Mouse (Mus musculus) thymus, adult 2 months (tissue): ENCODE measurements around the gene Islr2. TPM values are rescaled to one million over a fixed set of nuclear protein-coding genes. Genes with fewer than 3 reads are reported as not detected.

Experiments
- DNase-seq: peaks from one replicate; pipeline ENCODE4 v3.0.0; 2021
- H3K27ac ChIP-seq: fragments of 200-500 bp; 2 replicates; pipeline ENCODE4 v1.5.1; 2012; ENCODE audit warnings: low read length, control low read depth; ENCODE audit not compliant: control insufficient read depth, insufficient read depth
- H3K27me3 ChIP-seq: fragments of 200-500 bp; 2 replicates; pipeline ENCODE4 v1.6.1; 2012; ENCODE audit warnings: mild to moderate bottlenecking, low read length, moderate library complexity, mixed read lengths; ENCODE audit not compliant: control insufficient read depth, insufficient read depth
- H3K36me3 ChIP-seq: fragments of 200-500 bp; 2 replicates; pipeline ENCODE4 v1.6.1; 2012; ENCODE audit warnings: mild to moderate bottlenecking, low read length, moderate library complexity; ENCODE audit not compliant: control insufficient read depth, insufficient read depth
- H3K4me1 ChIP-seq: fragments of 200-500 bp; replicated peaks from 2 replicates; pipeline ENCODE4 v1.6.1; 2012; ENCODE audit warnings: low read length; ENCODE audit not compliant: control insufficient read depth, insufficient read depth
- H3K4me3 ChIP-seq: fragments of 200-500 bp; 2 replicates; pipeline ENCODE4 v1.5.1; 2012; ENCODE audit warnings: mild to moderate bottlenecking, low read length, control low read depth, moderate library complexity; ENCODE audit not compliant: control insufficient read depth, insufficient read depth
- CTCF ChIP-seq: fragments of 200-500 bp; IDR thresholded peaks from 2 replicates; pipeline ENCODE4 v1.5.1; 2012; ENCODE audit warnings: mild to moderate bottlenecking, control low read depth, low read length, moderate library complexity, borderline replicate concordance; ENCODE audit not compliant: control insufficient read depth, poor library complexity, insufficient read depth; ENCODE audit errors: extremely low read depth
- POLR2A ChIP-seq: fragments of 200-500 bp; IDR thresholded peaks from 2 replicates; pipeline ENCODE4 v1.6.1; 2012; ENCODE audit warnings: mild to moderate bottlenecking, low read length, control low read depth, moderate library complexity; ENCODE audit not compliant: control insufficient read depth, poor library complexity, insufficient read depth; ENCODE audit errors: extremely low read depth
- WGBS: fragments of 180-500 bp; shearing (Covaris S2); methylation state at CpG from one replicate; pipeline ENCODE4 v1.1.7; 2018; 5-methylcytosine and 5-hydroxymethylcytosine counted together
- polyA plus RNA-seq: library from polyadenylated mRNA; depleted of rRNA; stranded (reverse); fragments of >200 nt; gene quantifications from 2 replicates; pipeline ENCODE4 v1.2.3, GENCODE M21; 2012

Gene Islr2
- polyA plus RNA-seq, 1 experiment = 0.50 TPM

DNA sequence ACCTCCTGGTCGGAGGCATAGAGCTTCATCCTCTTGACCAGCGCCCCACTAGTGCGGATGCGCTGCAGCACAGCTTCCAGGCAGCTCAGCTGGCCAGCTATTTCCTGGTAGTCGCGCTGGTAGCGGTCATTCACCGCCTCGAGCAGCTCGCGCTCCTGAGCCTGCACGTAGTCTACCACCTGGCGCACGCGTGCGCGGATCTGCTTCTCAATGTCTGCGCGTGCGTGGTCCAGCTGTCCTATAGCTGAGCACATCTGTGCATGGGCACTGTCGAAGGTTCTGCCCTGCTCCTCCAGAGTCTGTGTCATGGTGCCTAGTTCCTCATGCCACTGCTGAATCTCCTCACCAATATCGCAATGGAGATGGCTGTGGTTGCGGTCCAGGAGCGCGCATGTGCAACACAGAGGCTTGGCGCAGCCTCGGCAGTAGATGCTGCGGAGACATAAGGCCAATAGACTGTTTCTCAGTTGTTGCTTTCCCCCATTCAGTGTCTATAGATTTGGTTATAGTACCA lies 30.4 kb upstream of the Islr2 start:
- no peaks in the 10 kb centered on the region for H3K27me3 ChIP-seq
- TF ChIP-seq POLR2A = no peak
- TF ChIP-seq CTCF = no peak
- WGBS = 98% methylated on average over 28 of the region's 28 CpGs

DNA sequence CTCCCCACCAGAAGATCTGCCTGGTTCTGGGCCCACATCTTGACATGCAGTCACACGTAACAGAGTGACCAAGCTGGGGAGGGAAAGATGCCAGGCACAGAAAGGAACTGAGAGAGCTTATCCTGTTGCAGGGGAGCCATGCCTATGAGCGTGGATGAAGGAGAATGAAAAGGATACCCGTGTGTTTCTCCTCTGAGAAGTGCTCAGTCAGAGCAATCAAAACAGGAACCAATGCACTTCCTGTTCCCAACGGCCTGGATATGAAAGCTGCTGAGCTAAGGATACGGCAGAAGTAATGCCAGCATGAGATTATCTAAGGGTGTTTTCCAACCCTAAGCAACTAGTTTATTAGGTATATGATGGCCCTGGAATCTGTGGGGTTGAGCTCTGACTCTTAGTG lies 28.3 kb upstream of the Islr2 start:
- H3K4me3 ChIP-seq = no peak overlapping the region
- H3K27me3 ChIP-seq = no peaks in the 10 kb centered on the region
- TF ChIP-seq POLR2A (no peak), CTCF (no peak)
- peaks cover 47% of the 10 kb centered on the region for H3K36me3 ChIP-seq
- DNase-seq = no peak
- peaks cover 17% of the 10 kb centered on the region for H3K4me1 ChIP-seq
- 20% methylated on average over 5 of the region's 5 CpGs for WGBS
- peak overlapping the region; percentile 39; the same call in 1 of the 2 replicates for H3K27ac ChIP-seq

More for the DNA sequence above, 30.4 kb upstream of the Islr2 start:
- peaks cover 31% of the 10 kb centered on the region for H3K36me3 ChIP-seq
- no peak for DNase-seq
- H3K4me3 ChIP-seq = no peak overlapping the region
- H3K4me1 ChIP-seq = peaks cover 17% of the 10 kb centered on the region
- no peak overlapping the region for H3K27ac ChIP-seq

DNA sequence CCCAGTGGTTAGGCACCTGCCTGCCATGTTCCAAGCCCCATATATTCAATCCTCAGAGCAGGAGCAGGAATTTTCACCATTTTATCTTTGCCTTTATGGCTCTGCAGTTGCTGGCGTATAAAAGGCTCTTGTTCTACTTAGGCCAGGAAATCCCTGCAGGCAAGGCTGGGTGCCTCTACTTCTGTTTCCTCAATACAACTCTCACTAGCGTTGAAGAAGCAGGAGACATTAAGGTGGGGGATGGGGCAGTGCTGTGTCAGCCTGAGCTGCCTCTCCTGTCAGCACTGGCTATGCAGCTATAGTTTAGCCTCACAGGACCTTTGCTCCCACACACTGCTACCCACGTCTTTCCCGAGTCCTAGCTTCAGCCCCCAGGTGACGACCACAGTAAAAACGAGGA lies 27.6 kb upstream of the Islr2 start:
- DNase-seq = no peak
- TF ChIP-seq POLR2A (no peak), CTCF (no peak)
- 53% methylated on average over 6 of the region's 6 CpGs for WGBS
- H3K36me3 ChIP-seq = peaks cover 47% of the 10 kb centered on the region
- no peaks in the 10 kb centered on the region for H3K27me3 ChIP-seq
- no peak overlapping the region for H3K4me3 ChIP-seq
- no peak overlapping the region for H3K27ac ChIP-seq
- peaks cover 17% of the 10 kb centered on the region for H3K4me1 ChIP-seq

DNA sequence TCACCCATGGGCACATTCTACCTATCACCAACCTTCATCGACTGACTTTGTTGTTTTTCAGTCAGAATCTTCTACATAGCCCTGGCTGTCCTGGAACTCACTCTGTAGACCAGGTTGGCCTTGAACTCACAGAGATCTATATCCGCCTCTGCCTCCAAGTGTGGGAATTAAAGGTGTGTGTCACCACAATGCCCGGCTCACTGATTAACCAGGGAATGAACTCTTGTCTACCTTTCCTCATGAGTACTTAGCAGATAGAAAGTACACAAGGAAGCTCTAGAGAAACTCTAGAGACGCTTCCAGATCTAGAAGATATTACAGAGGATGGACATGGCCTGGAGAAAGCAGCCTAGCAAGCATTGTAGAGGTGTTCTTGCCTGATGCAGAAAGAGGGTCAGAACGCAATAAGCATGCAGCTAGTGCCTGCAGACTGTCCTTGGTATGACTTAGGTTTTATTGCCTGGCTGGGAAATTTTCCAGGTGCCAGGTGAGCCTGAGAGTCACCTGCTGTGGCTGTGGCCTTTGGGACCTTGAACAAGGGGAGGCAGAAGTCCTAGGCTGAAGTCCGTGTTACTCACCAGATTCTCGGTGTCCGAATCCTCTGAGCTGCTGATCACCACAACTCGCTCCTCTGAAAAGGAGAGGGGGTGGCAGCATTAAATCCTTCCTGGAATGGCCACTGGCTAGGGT lies 24.8 kb upstream of the Islr2 start:
- H3K27ac ChIP-seq = no peak overlapping the region
- TF ChIP-seq CTCF = no peak
- no peak for TF ChIP-seq POLR2A
- no peak for DNase-seq
- peaks cover 34% of the 10 kb centered on the region for H3K36me3 ChIP-seq
- peaks cover 18% of the 10 kb centered on the region for H3K4me1 ChIP-seq
- 99% methylated on average over 9 of the region's 9 CpGs for WGBS
- H3K4me3 ChIP-seq = no peak overlapping the region
- H3K27me3 ChIP-seq = no peaks in the 10 kb centered on the region

DNA sequence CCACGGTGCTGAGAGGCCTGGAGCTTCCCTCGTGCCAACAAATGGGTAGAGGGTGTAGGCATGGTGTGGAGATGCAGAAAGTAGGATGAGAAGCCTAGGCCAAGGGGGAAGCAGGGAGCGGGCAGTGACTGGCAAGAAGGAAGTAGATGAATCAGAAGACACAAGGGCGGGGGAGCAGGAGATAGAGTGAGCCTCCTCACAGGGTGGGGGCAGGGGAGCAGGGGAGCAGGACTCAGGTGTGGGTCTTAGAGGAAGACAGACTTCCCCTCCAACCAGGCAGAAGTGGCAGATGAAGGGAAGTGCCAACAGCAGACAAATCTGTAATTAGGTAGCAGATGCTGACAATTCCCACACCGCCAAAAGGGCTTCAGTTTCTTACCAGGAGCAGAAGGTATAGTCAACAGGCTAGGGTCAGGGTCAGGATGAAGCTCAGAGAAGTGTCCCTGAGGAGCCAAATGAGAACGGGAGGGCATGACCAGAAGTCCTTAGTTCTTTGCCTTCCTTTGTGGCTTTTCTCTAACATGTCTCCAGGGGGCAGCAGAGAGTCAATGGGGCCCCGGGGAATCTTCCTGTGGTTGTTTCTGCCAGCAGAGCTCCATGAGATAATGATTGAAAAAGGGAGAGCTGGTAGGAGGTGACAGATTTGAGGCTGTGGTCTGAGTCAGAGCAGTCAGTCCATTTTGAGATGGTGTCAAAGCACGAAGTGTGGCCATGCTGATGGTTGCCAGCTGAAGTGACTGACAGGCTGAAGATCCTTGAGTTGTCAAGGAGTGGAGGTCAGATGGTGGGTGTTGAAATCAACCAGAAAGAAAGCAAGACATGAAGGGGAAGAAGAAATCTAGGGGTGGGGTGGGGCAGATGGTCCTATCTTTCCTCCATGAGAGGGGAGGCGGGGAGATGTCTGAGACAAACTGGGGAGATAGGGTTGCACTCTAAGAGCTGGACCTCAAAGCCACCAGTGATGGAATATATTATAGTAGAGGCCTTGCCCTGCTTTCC lies 22.1 kb upstream of the Islr2 start:
- Histone ChIP-seq H3K27ac (no peak overlapping the region), H3K36me3 (peaks cover 34% of the 10 kb centered on the region), H3K27me3 (no peaks in the 10 kb centered on the region), H3K4me1 (0 out of 2 replicates have a peak, but pooled peaks cover 2% of the 10 kb centered on the region), H3K4me3 (no peak overlapping the region)
- TF ChIP-seq POLR2A (no peak), CTCF (no peak)
- peak; percentile 71 for DNase-seq
- WGBS = 50% methylated on average over 9 of the region's 9 CpGs

DNA sequence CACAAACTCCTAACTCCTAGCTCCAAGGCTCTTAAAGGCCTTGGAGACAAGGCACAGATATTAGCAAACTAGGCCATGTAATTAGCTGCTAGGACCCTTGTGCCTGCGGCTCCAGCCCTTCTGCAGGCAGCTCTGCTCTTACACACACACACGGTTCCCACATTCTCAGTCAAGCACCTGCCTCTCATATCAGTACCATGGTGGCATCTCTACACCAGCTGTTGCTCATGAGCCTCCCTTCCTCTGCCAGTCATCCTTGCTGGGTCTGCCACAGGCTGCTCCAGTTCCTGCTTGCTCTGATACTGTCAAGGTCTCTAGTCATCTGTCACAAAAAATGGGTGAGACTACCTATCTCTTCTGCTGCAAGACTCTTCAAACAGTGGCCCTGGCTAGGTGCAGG lies 20.2 kb upstream of the Islr2 start:
- WGBS = 96% methylated on average over 2 of the region's 2 CpGs
- H3K27ac ChIP-seq = no peak overlapping the region
- H3K36me3 ChIP-seq = peaks cover 28% of the 10 kb centered on the region
- no peak for TF ChIP-seq CTCF
- no peak for TF ChIP-seq POLR2A
- DNase-seq = no peak
- no peak overlapping the region for H3K4me3 ChIP-seq
- H3K27me3 ChIP-seq = no peaks in the 10 kb centered on the region
- 0 out of 2 replicates have a peak, but pooled peaks cover 2% of the 10 kb centered on the region for H3K4me1 ChIP-seq
